Mouse (Mus musculus) MEL (cell line): Measurements from ENCODE around the gene Ndufs2. TPM values are rescaled to one million over a fixed set of nuclear protein-coding genes. Genes with fewer than 3 reads are reported as not detected.

Experiments used
- DNase-seq: peaks from one replicate; pipeline ENCODE4 v3.0.0; 2011; ENCODE audit warnings: low read depth, low spot score
- H3K27ac ChIP-seq: 2 replicates; pipeline ENCODE4 v1.5.1; 2012; ENCODE audit warnings: low read depth, mild to moderate bottlenecking, control low read depth, low read length, moderate library complexity; ENCODE audit not compliant: control insufficient read depth
- H3K27me3 ChIP-seq, 2 experiments: fragments of 150-350 bp in 1 of 2; sonication (generic) in 1 of 2; 2 replicates each; pipeline ENCODE4 v1.6.1; 2012; ENCODE audit warnings: low read length in 2 of 2, mild to moderate bottlenecking in 2 of 2, improper control_type of control experiment in 1 of 2, moderate library complexity in 1 of 2; ENCODE audit not compliant: insufficient read depth in 2 of 2, control insufficient read depth in 1 of 2
- H3K36me3 ChIP-seq, 2 experiments: 2 replicates each; pipeline ENCODE4 v1.6.1; 2012 to 2014; ENCODE audit warnings: low read length in 2 of 2, improper control_type of control experiment in 1 of 2, inconsistent platforms in 1 of 2, mild to moderate bottlenecking in 1 of 2; ENCODE audit not compliant: insufficient read depth in 2 of 2, control insufficient read depth in 1 of 2
- H3K4me1 ChIP-seq, 2 experiments: fragments of 150-350 bp in 1 of 2; sonication (generic) in 1 of 2; 2 replicates each; pipeline ENCODE4 v1.6.1; 2012; ENCODE audit warnings: low read length in 2 of 2, improper control_type of control experiment in 1 of 2, mild to moderate bottlenecking in 1 of 2; ENCODE audit not compliant: insufficient read depth in 2 of 2, control insufficient read depth in 1 of 2
- H3K4me3 ChIP-seq, 2 experiments: fragments of 150-350 bp in 1 of 2; sonication (generic) in 1 of 2; 2 replicates each; pipeline ENCODE4 v1.5.1; 2012; ENCODE audit warnings: low read depth in 2 of 2, low read length in 2 of 2, mild to moderate bottlenecking in 2 of 2, moderate library complexity in 2 of 2, control low read depth in 1 of 2, improper control_type of control experiment in 1 of 2; ENCODE audit not compliant: control insufficient read depth in 1 of 2, insufficient read depth in 1 of 2
- H3K79me2 ChIP-seq: 2 replicates; pipeline ENCODE4 v1.6.1; 2012; ENCODE audit warnings: mild to moderate bottlenecking, low read length, moderate library complexity; ENCODE audit not compliant: control insufficient read depth, poor library complexity, insufficient read depth
- H3K9ac ChIP-seq: 2 replicates; pipeline ENCODE4 v1.6.1; 2012; ENCODE audit warnings: low read depth, mild to moderate bottlenecking, control low read depth, low read length, moderate library complexity; ENCODE audit not compliant: control insufficient read depth, poor library complexity, severe bottlenecking
- H3K9me3 ChIP-seq: fragments of 150-350 bp; sonication (generic); replicated peaks from 2 replicates; pipeline ENCODE4 v1.6.1; 2012; ENCODE audit warnings: mild to moderate bottlenecking, low read length, improper control_type of control experiment, moderate library complexity; ENCODE audit not compliant: insufficient read depth
- BHLHE40 ChIP-seq: IDR thresholded peaks from 2 replicates; pipeline ENCODE4 v1.6.1; 2012; ENCODE audit warnings: low read depth, mild to moderate bottlenecking, inconsistent platforms, low read length, improper control_type of control experiment, borderline replicate concordance
- CHD2 ChIP-seq: IDR thresholded peaks from 2 replicates; pipeline ENCODE4 v1.6.1; 2011; ENCODE audit warnings: low read length, improper control_type of control experiment
- CTCF ChIP-seq, 3 experiments: IDR thresholded peaks in 2 of 3; conservative IDR thresholded peaks in 1 of 3; 2 replicates each; pipeline ENCODE4 v1.5.1; 2011 to 2012; ENCODE audit warnings: low read length in 3 of 3, low read depth in 2 of 3, mild to moderate bottlenecking in 2 of 3, improper control_type of control experiment in 1 of 3, inconsistent platforms in 1 of 3, mixed read lengths in 1 of 3, moderate library complexity in 1 of 3; ENCODE audit not compliant: control insufficient read depth in 1 of 3, insufficient read depth in 1 of 3, poor library complexity in 1 of 3, severe bottlenecking in 1 of 3
- E2F4 ChIP-seq: IDR thresholded peaks from 2 replicates; pipeline ENCODE4 v1.6.1; 2011; ENCODE audit warnings: low read depth, low read length, improper control_type of control experiment, borderline replicate concordance
- ELF1 ChIP-seq: IDR thresholded peaks from 2 replicates; pipeline ENCODE4 v1.6.1; 2014; ENCODE audit warnings: low read depth, mild to moderate bottlenecking, inconsistent platforms, low read length, improper control_type of control experiment, moderate library complexity
- ETS1 ChIP-seq: IDR thresholded peaks from 2 replicates; pipeline ENCODE4 v1.6.1; 2012; ENCODE audit warnings: low read depth, mild to moderate bottlenecking, inconsistent platforms, low read length, improper control_type of control experiment, moderate library complexity
- GATA1 ChIP-seq: IDR thresholded peaks from 2 replicates; pipeline ENCODE4 v1.6.1; 2011; ENCODE audit warnings: low read depth, low read length, improper control_type of control experiment
- JUND ChIP-seq: IDR thresholded peaks from 2 replicates; pipeline ENCODE4 v1.6.1; 2011; ENCODE audit warnings: low read depth, mild to moderate bottlenecking, improper control_type of control experiment, low read length
- KAT2A ChIP-seq: conservative IDR thresholded peaks from 2 replicates; pipeline ENCODE4 v1.6.1; 2012; ENCODE audit warnings: low read depth, low read length, improper control_type of control experiment, inconsistent platforms
- MAZ ChIP-seq: IDR thresholded peaks from 2 replicates; pipeline ENCODE4 v1.6.1; 2012; ENCODE audit warnings: low read depth, mild to moderate bottlenecking, inconsistent platforms, low read length, improper control_type of control experiment
- MEF2A ChIP-seq: IDR thresholded peaks from 2 replicates; pipeline ENCODE4 v1.6.1; 2014; ENCODE audit warnings: low read depth, mild to moderate bottlenecking, inconsistent platforms, low read length, improper control_type of control experiment; ENCODE audit not compliant: poor library complexity, insufficient replicate concordance, severe bottlenecking; ENCODE audit errors: extremely low read depth
- MYB ChIP-seq: IDR thresholded peaks from 2 replicates; pipeline ENCODE4 v1.6.1; 2011; ENCODE audit warnings: mild to moderate bottlenecking, low read depth, low read length, improper control_type of control experiment
- NRF1 ChIP-seq: IDR thresholded peaks from 2 replicates; pipeline ENCODE4 v1.6.1; 2014; ENCODE audit warnings: low read depth, mild to moderate bottlenecking, inconsistent platforms, low read length, improper control_type of control experiment, moderate library complexity; ENCODE audit not compliant: poor library complexity, insufficient read depth, severe bottlenecking
- POLR2AphosphoS2 ChIP-seq: IDR thresholded peaks from 2 replicates; pipeline ENCODE4 v1.6.1; 2011; ENCODE audit warnings: low read length, improper control_type of control experiment
- POLR2AphosphoS5 ChIP-seq: IDR thresholded peaks from 2 replicates; pipeline ENCODE4 v1.6.1; 2012; ENCODE audit warnings: low read depth, borderline replicate concordance, mild to moderate bottlenecking, inconsistent platforms, low read length, moderate library complexity, mixed read lengths
- RAD21 ChIP-seq: IDR thresholded peaks from 2 replicates; pipeline ENCODE4 v1.6.1; 2011; ENCODE audit warnings: mild to moderate bottlenecking, low read depth, low read length, improper control_type of control experiment
- SIN3A ChIP-seq: IDR thresholded peaks from 2 replicates; pipeline ENCODE4 v1.6.1; 2012; ENCODE audit warnings: low read length, improper control_type of control experiment, inconsistent platforms
- SMC3 ChIP-seq: IDR thresholded peaks from 2 replicates; pipeline ENCODE4 v1.6.1; 2011; ENCODE audit warnings: low read depth, low read length, improper control_type of control experiment
- TAL1 ChIP-seq: IDR thresholded peaks from 2 replicates; pipeline ENCODE4 v1.6.1; 2012; ENCODE audit warnings: mild to moderate bottlenecking, inconsistent platforms, low read length, moderate library complexity, mixed read lengths
- TBP ChIP-seq: IDR thresholded peaks from 2 replicates; pipeline ENCODE4 v1.8.0; 2011; ENCODE audit warnings: low read depth, low read length, improper control_type of control experiment
- UBTF ChIP-seq: IDR thresholded peaks from 2 replicates; pipeline ENCODE4 v1.6.1; 2012; ENCODE audit warnings: low read depth, mild to moderate bottlenecking, inconsistent platforms, low read length, improper control_type of control experiment, moderate library complexity, borderline replicate concordance; ENCODE audit not compliant: insufficient read depth
- USF1 ChIP-seq: IDR thresholded peaks from 2 replicates; pipeline ENCODE4 v1.6.1; 2014; ENCODE audit warnings: low read depth, mild to moderate bottlenecking, inconsistent platforms, low read length, improper control_type of control experiment, moderate library complexity
- USF2 ChIP-seq, 2 experiments: IDR thresholded peaks; 2 replicates each; pipeline ENCODE4 v1.6.1; 2011 to 2012; ENCODE audit warnings: improper control_type of control experiment in 2 of 2, low read length in 2 of 2, borderline replicate concordance in 1 of 2, inconsistent platforms in 1 of 2, low read depth in 1 of 2, mild to moderate bottlenecking in 1 of 2; ENCODE audit not compliant: insufficient read depth in 1 of 2
- ZC3H11A ChIP-seq: IDR thresholded peaks from 2 replicates; pipeline ENCODE4 v1.6.1; 2012; ENCODE audit warnings: low read depth, mild to moderate bottlenecking, inconsistent platforms, low read length, improper control_type of control experiment
- polyA plus RNA-seq, 2 experiments: library from polyadenylated mRNA; stranded (reverse) in 1 of 2; unstranded in 1 of 2; fragments of >175 nt in 1 of 2; fragments of >200 nt in 1 of 2; gene quantifications; 2 replicates each; pipeline versions ENCODE4 v1.2.1 to v1.2.4; 2012; ENCODE audit warnings: low replicate concordance in 2 of 2, low read depth in 1 of 2; ENCODE audit not compliant: insufficient read length in 2 of 2, insufficient read depth in 1 of 2, missing spikeins in 1 of 2
- total RNA-seq: library from RNA; depleted of rRNA; stranded (reverse); fragments of 300-350 nt; gene quantifications from 2 replicates; pipeline ENCODE4 v1.2.3, GENCODE M21; 2012

The Ndufs2 gene
- total and polyA plus RNA-seq, 3 experiments: 169 to 415 (median 292) TPM

- no peak overlapping the region for H3K4me3 ChIP-seq
- no peaks in the 10 kb centered on the region for H3K9me3 ChIP-seq
- H3K27ac ChIP-seq: no peak overlapping the region
- peaks cover 0 to 8% of the 10 kb centered on the region in 2 experiments; a peak in 2 of 4 replicates for H3K36me3 ChIP-seq
- no peaks in the 10 kb centered on the region for H3K27me3 ChIP-seq
- no peak for DNase-seq
- peaks cover 0 to 10% of the 10 kb centered on the region in 2 experiments; a peak in 3 of 4 replicates for H3K4me1 ChIP-seq
- peaks cover 8% of the 10 kb centered on the region; the same call in 1 of the 2 replicates for H3K79me2 ChIP-seq
- TF ChIP-seq MYB (no peak), RAD21 (no peak), BHLHE40 (no peak), E2F4 (no peak), TBP (no peak), SMC3 (no peak), TAL1 (no peak), ETS1 (no peak), ELF1 (no peak), MEF2A (no peak), SIN3A (no peak), ZC3H11A (no peak), UBTF (no peak), JUND (no peak), CTCF (IDR thresholded peaks at IDR 0.05 in 2 of 3, conservative IDR thresholded peaks at IDR 0.05 in 1 of 3; ENCODE audit: control insufficient read depth in 1 of 3, insufficient read depth in 1 of 3, low read depth in 2 of 3, low read length in 3 of 3, poor library complexity in 1 of 3, severe bottlenecking in 1 of 3) (no peak), POLR2AphosphoS2 (no peak)
- H3K9ac ChIP-seq: no peak overlapping the region
These were observed 34.1 kb upstream of the Ndufs2 start for GRCm38 (mm10) chr1:171285096-171285892.

- peaks cover 0 to 16% of the 10 kb centered on the region in 2 experiments; a peak in 3 of 4 replicates for H3K4me1 ChIP-seq
These were observed 33.3 kb upstream of the Ndufs2 start for GRCm38 (mm10) chr1:171284491-171284890.

More at GRCm38 (mm10) chr1:171284491-171284890, 33.3 kb upstream of the Ndufs2 start:
- H3K27me3 ChIP-seq: no peaks in the 10 kb centered on the region
- no peak overlapping the region for H3K27ac ChIP-seq
- peaks cover 0 to 8% of the 10 kb centered on the region in 2 experiments; a peak in 2 of 4 replicates for H3K36me3 ChIP-seq
- H3K9ac ChIP-seq: no peak overlapping the region
- H3K4me3 ChIP-seq: no peak overlapping the region
- TF ChIP-seq USF2 (IDR thresholded peaks at IDR 0.05; ENCODE audit: borderline replicate concordance in 1 of 2, insufficient read depth in 1 of 2, low read depth in 1 of 2, low read length in 2 of 2) (no peak), UBTF (no peak), CHD2 (no peak), KAT2A (no peak), USF1 (no peak), NRF1 (no peak), ETS1 (no peak), POLR2AphosphoS2 (no peak), GATA1 (no peak), POLR2AphosphoS5 (no peak), MYB (no peak), MAZ (no peak)
- no peaks in the 10 kb centered on the region for H3K9me3 ChIP-seq
- no peak for DNase-seq
- peaks cover 10% of the 10 kb centered on the region; the same call in 1 of the 2 replicates for H3K79me2 ChIP-seq
